Mouse (Mus musculus) stomach, embryonic 15.5 days (tissue): ENCODE data around the gene Gm37240. TPM values are rescaled to one million over a fixed set of nuclear protein-coding genes. Genes with fewer than 3 reads are reported as not detected.

ENCODE experiments used
- ATAC-seq: fragments of 200-750 bp; cut with Nextera tagmentation; 2 replicates; pipeline ENCODE4 v1.8.0; 2017; ENCODE audit warnings: low read depth, moderate number of reproducible peaks, moderate TSS enrichment; ENCODE audit not compliant: insufficient read depth, low FRiP score
- H3K27ac ChIP-seq: fragments of 300-500 bp; sonication (generic); 2 replicates; pipeline ENCODE4 v1.5.1; 2015; ENCODE audit warnings: mild to moderate bottlenecking, inconsistent platforms
- H3K27me3 ChIP-seq: fragments of 300-500 bp; sonication (generic); replicated peaks from 2 replicates; pipeline ENCODE4 v1.6.1; 2015; ENCODE audit warnings: inconsistent platforms
- H3K36me3 ChIP-seq: fragments of 300-500 bp; sonication (generic); 2 replicates; pipeline ENCODE4 v1.6.1; 2015; ENCODE audit warnings: inconsistent platforms
- H3K4me1 ChIP-seq: fragments of 300-500 bp; sonication (generic); 2 replicates; pipeline ENCODE4 v1.6.1; 2015; ENCODE audit warnings: inconsistent platforms
- H3K4me2 ChIP-seq: fragments of 300-500 bp; sonication (generic); 2 replicates; pipeline ENCODE4 v1.6.1; 2015; ENCODE audit warnings: mild to moderate bottlenecking, inconsistent platforms
- H3K4me3 ChIP-seq: fragments of 300-500 bp; sonication (generic); replicated peaks from 2 replicates; pipeline ENCODE4 v1.5.1; 2015; ENCODE audit warnings: inconsistent platforms
- H3K9ac ChIP-seq: fragments of 300-500 bp; sonication (generic); 2 replicates; pipeline ENCODE4 v1.6.1; 2015; ENCODE audit warnings: inconsistent platforms
- H3K9me3 ChIP-seq: fragments of 300-500 bp; sonication (generic); 2 replicates; pipeline ENCODE4 v1.6.1; 2016; ENCODE audit warnings: inconsistent platforms
- WGBS: fragments of 180-500 bp; shearing (Covaris S2); methylation state at CpG from one replicate; pipeline ENCODE4 v1.1.7; 2015; 5-methylcytosine and 5-hydroxymethylcytosine counted together
- polyA plus RNA-seq: library from polyadenylated mRNA; unstranded; fragments of >200 nt; fragmentation: Nextera tagmentation; extraction: Ambion mirVana; gene quantifications from 2 replicates; pipeline ENCODE4 v1.2.1, GENCODE M21; 2015

Gm37240 gene
- polyA plus RNA-seq, 1 experiment from 2014 or later = 8.6 TPM

DNA sequence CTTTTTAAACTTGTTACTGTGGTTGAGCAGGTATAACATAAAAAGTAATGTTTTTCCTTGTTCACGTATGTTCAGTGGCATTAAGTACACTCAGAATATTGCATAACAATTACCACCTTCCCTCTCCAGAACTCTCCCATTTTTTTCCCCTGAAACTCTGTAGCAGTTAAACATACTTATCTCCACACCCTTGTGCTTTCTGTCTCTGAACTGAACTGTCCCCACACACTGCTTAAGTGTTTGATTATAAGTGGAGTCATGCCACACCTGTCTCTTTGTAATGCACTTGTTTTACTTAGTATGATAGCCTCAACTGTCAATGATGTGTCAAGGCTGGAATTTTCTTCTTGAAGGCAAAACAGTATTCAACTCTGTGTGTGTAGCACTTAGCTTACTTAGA lies 963.6 kb downstream of the Gm37240 start:
- Histone ChIP-seq H3K27me3 (no peaks in the 10 kb centered on the region), H3K4me2 (no peak overlapping the region), H3K4me1 (no peaks in the 10 kb centered on the region), H3K9me3 (no peaks in the 10 kb centered on the region), H3K27ac (no peak overlapping the region), H3K4me3 (no peak overlapping the region), H3K36me3 (no peaks in the 10 kb centered on the region), H3K9ac (no peak overlapping the region)
- WGBS = 75% methylated on average over 1 of the region's 1 CpGs
- no peak for ATAC-seq

GRCm38 (mm10) chr3:84923256-84923655 lies 964.1 kb downstream of the Gm37240 start:
- Histone ChIP-seq H3K36me3 (no peaks in the 10 kb centered on the region), H3K9ac (no peak overlapping the region), H3K4me1 (no peaks in the 10 kb centered on the region), H3K4me3 (no peak overlapping the region), H3K27me3 (no peaks in the 10 kb centered on the region), H3K9me3 (no peaks in the 10 kb centered on the region), H3K27ac (no peak overlapping the region), H3K4me2 (no peak overlapping the region)
- ATAC-seq = no peak
- WGBS = 73% methylated on average over 1 of the region's 1 CpGs

- ATAC-seq = no peak
- no peak overlapping the region for H3K4me3 ChIP-seq
- no peaks in the 10 kb centered on the region for H3K9me3 ChIP-seq
- H3K4me2 ChIP-seq = no peak overlapping the region
- H3K36me3 ChIP-seq = no peaks in the 10 kb centered on the region
- no peak overlapping the region for H3K27ac ChIP-seq
- H3K4me1 ChIP-seq = no peaks in the 10 kb centered on the region
- no peaks in the 10 kb centered on the region for H3K27me3 ChIP-seq
- H3K9ac ChIP-seq = no peak overlapping the region
- WGBS = 74% methylated on average over 6 of the region's 6 CpGs
These were observed 965.5 kb downstream of the Gm37240 start for GRCm38 (mm10) chr3:84921704-84922420.

- Histone ChIP-seq H3K4me3 (no peak overlapping the region), H3K9ac (no peak overlapping the region), H3K27me3 (no peaks in the 10 kb centered on the region), H3K9me3 (no peaks in the 10 kb centered on the region), H3K4me2 (no peak overlapping the region), H3K27ac (no peak overlapping the region), H3K4me1 (no peaks in the 10 kb centered on the region), H3K36me3 (no peaks in the 10 kb centered on the region)
- ATAC-seq = no peak
- WGBS = 54% methylated on average over 9 of the region's 9 CpGs
These were observed 969.2 kb downstream of the Gm37240 start for GRCm38 (mm10) chr3:84917903-84918679.

GRCm38 (mm10) chr3:84914284-84914683 lies 973.0 kb downstream of the Gm37240 start:
- Histone ChIP-seq H3K4me3 (no peak overlapping the region), H3K9me3 (no peaks in the 10 kb centered on the region), H3K9ac (no peak overlapping the region), H3K4me2 (no peak overlapping the region), H3K36me3 (no peaks in the 10 kb centered on the region), H3K27ac (no peak overlapping the region), H3K4me1 (no peaks in the 10 kb centered on the region), H3K27me3 (no peaks in the 10 kb centered on the region)
- 38% methylated on average over 1 of the region's 1 CpGs for WGBS
- no peak for ATAC-seq

- H3K9me3 ChIP-seq = no peaks in the 10 kb centered on the region
- no peak for ATAC-seq
These were observed 980.8 kb downstream of the Gm37240 start for GRCm38 (mm10) chr3:84906528-84906927.

DNA sequence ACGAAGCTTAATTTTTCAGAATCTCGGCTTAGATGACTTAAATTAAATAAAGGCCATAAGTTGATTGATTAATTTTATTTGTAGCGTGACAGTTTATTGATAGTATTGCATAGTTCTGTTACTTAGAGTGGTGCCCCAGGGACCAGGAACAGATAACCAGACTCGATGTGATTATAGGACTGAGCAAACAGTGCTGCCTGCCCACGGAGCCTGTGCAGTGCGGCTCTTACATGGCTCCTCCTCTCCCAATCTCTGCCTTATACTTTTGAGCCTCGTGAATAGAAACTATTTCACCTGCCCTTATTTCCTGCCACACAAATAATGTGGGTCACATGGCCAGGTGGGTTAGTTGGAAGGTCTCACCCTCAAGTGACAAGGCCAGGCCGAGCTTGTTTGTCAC lies 989.4 kb downstream of the Gm37240 start:
- H3K36me3 ChIP-seq = no peaks in the 10 kb centered on the region
- ATAC-seq = peak; percentile 39; the same call in 1 of the 2 replicates
- no peaks in the 10 kb centered on the region for H3K4me1 ChIP-seq
- no peaks in the 10 kb centered on the region for H3K9me3 ChIP-seq
- H3K27me3 ChIP-seq = no peaks in the 10 kb centered on the region
- H3K27ac ChIP-seq = no peak overlapping the region
- no peak overlapping the region for H3K9ac ChIP-seq
- H3K4me2 ChIP-seq = no peak overlapping the region
- no peak overlapping the region for H3K4me3 ChIP-seq
- 56% methylated on average over 8 of the region's 8 CpGs for WGBS

More at GRCm38 (mm10) chr3:84906528-84906927, 980.8 kb downstream of the Gm37240 start:
- no peaks in the 10 kb centered on the region for H3K27me3 ChIP-seq
- no peak overlapping the region for H3K4me3 ChIP-seq
- 22% methylated on average over 1 of the region's 1 CpGs for WGBS
- H3K36me3 ChIP-seq = 0 out of 2 replicates have a peak, but pooled peaks cover 6% of the 10 kb centered on the region
- H3K4me1 ChIP-seq = no peaks in the 10 kb centered on the region
- H3K27ac ChIP-seq = no peak overlapping the region
- no peak overlapping the region for H3K9ac ChIP-seq
- no peak overlapping the region for H3K4me2 ChIP-seq

GRCm38 (mm10) chr3:84890983-84891382 lies 996.3 kb downstream of the Gm37240 start:
- H3K9ac ChIP-seq = no peak overlapping the region
- H3K9me3 ChIP-seq = no peaks in the 10 kb centered on the region
- H3K4me1 ChIP-seq = no peaks in the 10 kb centered on the region
- WGBS = 91% methylated on average over 5 of the region's 5 CpGs
- H3K27me3 ChIP-seq = no peaks in the 10 kb centered on the region
- H3K27ac ChIP-seq = no peak overlapping the region
- no peaks in the 10 kb centered on the region for H3K36me3 ChIP-seq
- no peak for ATAC-seq
- H3K4me2 ChIP-seq = no peak overlapping the region
- no peak overlapping the region for H3K4me3 ChIP-seq

DNA sequence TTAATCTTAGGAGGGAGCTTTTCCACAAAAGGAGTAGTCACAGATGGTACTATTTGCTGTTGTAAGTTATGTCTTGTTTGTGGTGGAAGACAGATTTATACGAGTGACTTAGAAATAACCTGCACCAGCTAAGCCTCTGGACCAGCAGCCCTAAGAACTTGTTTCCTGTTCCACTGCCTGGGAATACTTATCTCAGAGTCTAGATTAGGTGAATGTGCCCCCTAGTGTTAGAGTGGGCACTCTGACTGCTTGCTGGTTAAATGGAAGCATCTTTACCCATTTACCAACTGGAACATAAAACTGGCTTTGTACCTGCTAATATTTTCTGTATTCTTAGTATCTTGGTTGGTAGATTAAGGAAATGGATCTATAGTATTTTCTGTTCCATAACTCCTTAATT lies 997.7 kb downstream of the Gm37240 start:
- H3K4me3 ChIP-seq = no peak overlapping the region
- no peak overlapping the region for H3K4me2 ChIP-seq
- H3K4me1 ChIP-seq = no peaks in the 10 kb centered on the region
- H3K36me3 ChIP-seq = no peaks in the 10 kb centered on the region
- H3K9me3 ChIP-seq = no peaks in the 10 kb centered on the region
- H3K9ac ChIP-seq = no peak overlapping the region
- no peaks in the 10 kb centered on the region for H3K27me3 ChIP-seq
- 43% methylated on average over 1 of the region's 1 CpGs for WGBS
- ATAC-seq = no peak
- H3K27ac ChIP-seq = no peak overlapping the region

DNA sequence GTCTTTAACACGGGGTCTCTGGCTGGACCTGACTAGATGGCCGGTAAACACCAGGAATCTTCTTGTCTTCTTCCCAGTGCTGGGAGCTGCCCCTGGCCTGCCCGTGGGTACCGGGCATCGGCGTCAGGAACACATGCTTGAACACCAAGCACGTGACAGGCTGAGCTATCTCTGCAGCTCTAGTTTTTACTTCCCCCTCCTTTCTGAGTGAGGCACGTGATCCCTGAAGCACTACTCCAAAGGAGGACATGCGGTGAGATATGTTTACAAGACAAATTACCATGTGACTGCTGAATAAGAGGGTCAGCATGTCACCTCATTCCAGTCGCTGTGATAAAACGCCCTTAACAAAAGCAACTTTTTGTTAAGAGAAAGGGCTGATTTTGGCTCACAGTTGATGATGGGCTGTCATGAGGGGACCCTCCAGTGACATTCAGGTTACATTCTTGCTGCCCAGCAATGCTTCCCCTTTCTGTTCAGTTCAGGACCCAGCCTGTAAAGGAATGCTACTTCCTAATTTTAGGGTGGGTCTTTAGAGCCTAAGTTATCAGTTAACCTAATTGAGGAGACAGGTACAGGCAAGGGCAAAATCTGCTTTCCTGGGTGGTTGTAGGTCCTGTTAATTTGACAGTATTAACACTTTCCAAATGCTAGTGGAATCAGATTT lies 1003.4 kb downstream of the Gm37240 start:
- H3K4me2 ChIP-seq = no peak overlapping the region
- WGBS = 25% methylated on average over 11 of the region's 11 CpGs
- H3K36me3 ChIP-seq = no peaks in the 10 kb centered on the region
- H3K9ac ChIP-seq = no peak overlapping the region
- 0 out of 2 replicates have a peak, but pooled peaks have one; percentile 35 for ATAC-seq
- H3K9me3 ChIP-seq = no peaks in the 10 kb centered on the region
- no peaks in the 10 kb centered on the region for H3K27me3 ChIP-seq
- H3K27ac ChIP-seq = no peak overlapping the region
- peaks cover 4% of the 10 kb centered on the region; the same call in 1 of the 2 replicates for H3K4me1 ChIP-seq
- H3K4me3 ChIP-seq = no peak overlapping the region

DNA sequence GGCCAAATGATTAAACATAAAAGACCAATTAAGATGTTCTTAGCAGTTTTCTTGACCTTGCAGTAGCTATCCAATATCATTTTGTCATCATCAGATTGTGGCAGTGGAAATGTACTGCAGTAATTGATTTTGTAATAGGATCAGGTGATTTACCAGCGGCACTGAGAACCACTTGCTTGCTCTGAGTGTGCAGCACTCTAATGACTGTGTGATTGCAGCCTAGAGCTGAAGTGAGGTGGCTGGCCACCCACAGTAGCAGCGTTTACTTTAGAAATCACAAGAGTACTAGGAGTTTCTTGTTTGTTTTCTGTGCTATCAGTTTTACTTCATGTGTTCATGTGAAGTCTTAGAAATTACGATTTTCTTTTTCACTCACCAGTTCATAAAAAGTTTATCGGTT lies 1011.1 kb downstream of the Gm37240 start:
- H3K27me3 ChIP-seq = no peaks in the 10 kb centered on the region
- no peak overlapping the region for H3K4me3 ChIP-seq
- H3K9me3 ChIP-seq = no peaks in the 10 kb centered on the region
- no peak overlapping the region for H3K27ac ChIP-seq
- 53% methylated on average over 4 of the region's 4 CpGs for WGBS
- H3K36me3 ChIP-seq = no peaks in the 10 kb centered on the region
- H3K9ac ChIP-seq = no peak overlapping the region
- no peak for ATAC-seq
- H3K4me2 ChIP-seq = no peak overlapping the region
- H3K4me1 ChIP-seq = no peaks in the 10 kb centered on the region

- no peak overlapping the region for H3K9ac ChIP-seq
- H3K36me3 ChIP-seq = no peaks in the 10 kb centered on the region
- peak overlapping the region; percentile 13; the same call in 1 of the 2 replicates for H3K4me2 ChIP-seq
- no peaks in the 10 kb centered on the region for H3K4me1 ChIP-seq
- H3K27me3 ChIP-seq = no peaks in the 10 kb centered on the region
- 44% methylated on average over 9 of the region's 9 CpGs for WGBS
- no peak overlapping the region for H3K4me3 ChIP-seq
- peak; percentile 71; the same call in 1 of the 2 replicates for ATAC-seq
- H3K9me3 ChIP-seq = no peaks in the 10 kb centered on the region
- H3K27ac ChIP-seq = peak overlapping the region; percentile 44; the same call in 1 of the 2 replicates
These were observed 1012.0 kb downstream of the Gm37240 start for GRCm38 (mm10) chr3:84875306-84875705.
